Mouse (Mus musculus): ENCODE measurements around the gene Gstp3.

DNA sequence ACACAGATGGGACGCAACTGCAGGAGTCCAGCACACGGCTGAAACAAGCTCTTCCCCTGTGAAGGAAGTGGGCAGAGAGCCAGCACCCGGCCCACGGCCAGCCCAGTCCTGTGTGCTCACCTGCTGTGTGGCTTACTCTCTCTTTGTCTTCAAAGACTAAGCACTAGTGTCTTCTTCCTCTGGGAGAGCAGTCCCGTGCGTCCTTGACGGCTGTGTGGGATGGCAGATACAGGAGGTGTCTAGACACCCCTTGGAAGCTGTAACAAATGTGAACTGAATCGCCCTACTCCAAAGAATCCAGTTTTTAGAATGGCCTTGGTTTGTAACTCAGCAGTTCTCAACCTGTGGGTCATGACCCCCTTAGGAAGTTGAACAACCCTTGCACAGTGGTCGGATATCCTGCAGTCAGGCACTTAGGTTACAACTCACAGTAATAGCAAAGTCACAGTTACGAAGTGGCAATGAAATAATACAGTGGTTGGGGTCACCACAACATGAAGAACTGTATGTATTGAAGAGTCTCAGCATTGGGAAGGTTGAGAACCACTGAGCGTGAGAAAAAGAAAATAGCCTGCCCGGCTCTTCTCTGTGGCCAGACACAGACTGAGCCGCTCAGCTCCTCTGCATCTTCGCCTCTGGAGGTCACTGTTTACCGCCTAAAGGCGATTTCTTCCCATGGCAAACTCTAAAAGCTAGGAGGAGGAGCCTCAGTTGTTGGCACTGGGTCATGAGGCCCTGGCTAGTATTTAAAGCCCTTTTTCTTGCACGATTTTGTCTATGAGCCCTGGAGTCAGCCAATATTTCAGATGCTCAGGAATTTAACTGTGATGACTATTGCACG, 40.4 kb downstream of the Gstp3 start:
- no peak for TF ChIP-seq POLR2A (IDR thresholded peaks at IDR 0.05; ENCODE audit: control insufficient read depth, extremely low read depth, insufficient read depth, low read length, poor library complexity)
- TF ChIP-seq CTCF (IDR thresholded peaks at IDR 0.05; ENCODE audit: borderline replicate concordance, control insufficient read depth, extremely low read depth, insufficient read depth, low read length, poor library complexity) = 0 out of 2 replicates have a peak, but pooled peaks have one; percentile 32

Measured in thymus, adult 2 months (tissue).